Mouse (Mus musculus): ENCODE data around the gene Spink4. TPM values are rescaled to one million over a fixed set of nuclear protein-coding genes. Genes with fewer than 3 reads are reported as not detected.

Gene Spink4
- not detected for total RNA-seq (2023)

GRCm38 (mm10) chr4:40919785-40920184, at the start of gene Spink4:
Spink4 (plus strand) TSS chr4:40920052.

GRCm38 (mm10) chr4:40948160-40948708, 28.4 kb downstream of the Spink4 start, which contains the start of the genes Bag1 and Chmp5:
Bag1 (minus strand) TSS chr4:40948294.
Chmp5 (plus strand) TSS chr4:40948407.

GRCm38 (mm10) chr4:40970842-40971701, 51.2 kb downstream of the Spink4 start, which contains the start of gene Nfx1:
Nfx1 (plus strand) TSS chr4:40970906.

Other genes with a start within 250 kb of the Spink4 start
- 10 to 100 TPM; 30.0 to 33.3 TPM for gene Aptx, start 216.9 kb upstream of the Spink4 start, total RNA-seq (2023)
- gene Dnaja1, start 197.9 kb upstream of the Spink4 start, total RNA-seq (2023) = 100 to 1,000 TPM; 218 to 520 TPM
- 10 to 100 TPM; 85.5 to 87.1 TPM for gene Smu1, start 162.1 kb upstream of the Spink4 start, total RNA-seq (2023)
- 10 to 100 TPM; 41.7 to 42.9 TPM for gene B4galt1, start 66.0 kb upstream of the Spink4 start, total RNA-seq (2023)
- gene Bag1, start 28.2 kb downstream of the Spink4 start, total RNA-seq (2023) = 10 to 100 TPM; 66.9 to 69.8 TPM
- gene Chmp5, start 28.4 kb downstream of the Spink4 start, total RNA-seq (2023) = 10 to 100 TPM; 39.9 to 43.6 TPM
- gene Nfx1, start 50.9 kb downstream of the Spink4 start, total RNA-seq (2023) = 10 to 100 TPM; 92.8 to 95.6 TPM
- gene Aqp7, start 128.1 kb downstream of the Spink4 start, total RNA-seq (2023) = not detected
- gene Aqp3, start 178.1 kb downstream of the Spink4 start, total RNA-seq (2023) = 1 to 10 TPM in 1 of 2 experiments, under 1 TPM in 1; 0.41 to 2.9 TPM
- 10 to 100 TPM; 63.9 to 68.5 TPM for gene Nol6, start 204.4 kb downstream of the Spink4 start, total RNA-seq (2023)
- gene Ube2r2, start 215.7 kb downstream of the Spink4 start, total RNA-seq (2023) = 10 to 100 TPM; 86.9 to 89.8 TPM

Data from B cell, adult 67 days (primary cell).